Mouse (Mus musculus): ENCODE data around the gene Arhgap23. TPM values are rescaled to one million over a fixed set of nuclear protein-coding genes. Genes with fewer than 3 reads are reported as not detected.
A peak's percentile ranks its signal among the peaks of the same experiment; 100 is the strongest.

Arhgap23 gene
- total and polyA plus RNA-seq, 3 experiments = 1.2 to 5.6 (median 4.2) TPM

DNA sequence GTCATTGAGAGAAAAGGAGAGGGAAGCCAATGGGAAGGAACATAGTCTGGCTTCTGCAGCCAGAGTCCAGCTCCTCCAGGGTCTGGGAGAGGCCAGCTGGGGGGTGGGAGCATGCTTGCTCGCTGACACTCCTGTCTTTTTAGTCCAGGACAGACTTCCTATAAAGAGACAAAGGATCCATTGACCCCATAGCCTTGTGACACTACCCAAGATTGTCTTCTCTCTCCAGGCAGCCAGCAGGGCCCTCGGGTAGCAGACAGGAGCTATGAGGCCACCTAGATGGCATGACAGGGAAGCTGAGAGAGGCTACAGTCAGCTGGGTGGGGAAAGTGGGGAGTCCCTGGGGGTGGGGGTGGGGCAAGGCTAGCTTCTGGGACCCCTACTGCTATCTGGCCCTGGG is 12.6 kb upstream of the Arhgap23 start:
- Histone ChIP-seq H3K9me3 (replicated peaks; ENCODE audit: low read length) (no peaks in the 10 kb centered on the region), H3K79me2 (replicated peaks; ENCODE audit: control insufficient read depth, extremely low read depth, insufficient read depth, poor library complexity, severe bottlenecking) (no peaks in the 10 kb centered on the region), H3K4me2 (ENCODE audit: insufficient read depth, low read depth, poor library complexity, severe bottlenecking) (no peak overlapping the region), H3K27ac (ENCODE audit: insufficient read depth, low read depth) (no peak overlapping the region), H3K36me3 (replicated peaks in 1 of 2; ENCODE audit: control insufficient read depth in 1 of 2, insufficient read depth in 1 of 2, low read length in 1 of 2) (peaks cover 0 to 2% of the 10 kb centered on the region in 2 experiments), H3K27me3 (replicated peaks) (peaks cover 39% of the 10 kb centered on the region), H3K4me3 (replicated peaks in 1 of 3; ENCODE audit: low read depth in 2 of 3, low read length in 2 of 3, poor library complexity in 1 of 3) (no peak overlapping the region), H3K9ac (ENCODE audit: insufficient read depth, low read depth) (no peak overlapping the region), H3K4me1 (ENCODE audit: control insufficient read depth in 1 of 2, insufficient read depth in 2 of 2) (peaks cover 28 to 64% of the 10 kb centered on the region in 2 experiments)
- TF ChIP-seq NRF1 (IDR thresholded peaks at IDR 0.05; ENCODE audit: low read depth, low read length) = no peak
- TF ChIP-seq USF1 (IDR thresholded peaks at IDR 0.05; ENCODE audit: low read depth, low read length) = no peak
- in situ Hi-C loops (cut with MboI; ENCODE audit: low pct_ligation_motif_present, low pct_unique_long_range_greater_than_20kb, low sequenced_read_pairs) (no loop called here), dilution Hi-C loops (cut with MboI; ENCODE audit: extremely low pct_ligation_motif_present, extremely low pct_unique_long_range_greater_than_20kb, low sequenced_read_pairs) (no loop called here)
- no peak for DNase-seq (ENCODE audit: extremely low read depth)

DNA sequence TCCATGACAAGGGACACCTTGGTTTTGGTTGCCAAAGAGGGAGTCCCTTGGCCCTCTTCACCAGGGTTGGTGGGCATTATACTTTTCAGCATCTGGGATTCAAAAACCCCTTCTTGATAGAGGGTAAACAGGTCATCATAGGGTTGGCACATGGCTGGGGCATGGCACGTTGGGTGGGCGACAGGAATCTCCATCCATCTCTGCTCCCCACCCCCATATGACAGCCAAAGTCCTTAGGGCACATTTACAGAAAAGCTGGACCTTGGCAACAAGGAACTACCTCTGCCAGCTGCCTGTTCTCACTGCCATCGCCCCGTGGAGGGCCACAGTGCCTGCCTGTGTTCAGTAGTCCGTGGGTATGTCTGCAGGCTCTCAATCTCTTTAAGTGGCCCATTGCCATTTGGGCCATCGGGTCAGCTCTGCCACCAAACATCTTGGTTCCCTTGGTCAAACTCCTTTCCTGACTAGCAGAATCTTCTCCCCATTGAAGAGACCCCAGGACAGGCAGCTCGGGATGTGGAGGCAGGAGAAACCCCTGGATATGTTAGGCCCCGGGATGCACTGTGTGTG is 11.6 kb upstream of the Arhgap23 start:
- Histone ChIP-seq H3K9me3 (replicated peaks; ENCODE audit: low read length) (no peaks in the 10 kb centered on the region), H3K4me2 (ENCODE audit: insufficient read depth, low read depth, poor library complexity, severe bottlenecking) (peak overlapping the region; percentile 79; the same call in 1 of the 2 replicates), H3K79me2 (replicated peaks; ENCODE audit: control insufficient read depth, extremely low read depth, insufficient read depth, poor library complexity, severe bottlenecking) (no peaks in the 10 kb centered on the region), H3K36me3 (replicated peaks in 1 of 2; ENCODE audit: control insufficient read depth in 1 of 2, insufficient read depth in 1 of 2, low read length in 1 of 2) (peaks cover 0 to under 1% of the 10 kb centered on the region in 2 experiments), H3K27ac (ENCODE audit: insufficient read depth, low read depth) (no peak overlapping the region), H3K27me3 (replicated peaks) (peaks cover 41% of the 10 kb centered on the region), H3K9ac (ENCODE audit: insufficient read depth, low read depth) (no peak overlapping the region), H3K4me1 (ENCODE audit: control insufficient read depth in 1 of 2, insufficient read depth in 2 of 2) (peaks cover 28 to 68% of the 10 kb centered on the region in 2 experiments), H3K4me3 (replicated peaks in 1 of 3; ENCODE audit: low read depth in 2 of 3, low read length in 2 of 3, poor library complexity in 1 of 3) (no peak overlapping the region)
- no peak for DNase-seq (ENCODE audit: extremely low read depth)
- no peak for TF ChIP-seq SMC3 (IDR thresholded peaks at IDR 0.05; ENCODE audit: low read depth, low read length)
- TF ChIP-seq ZC3H11A (IDR thresholded peaks at IDR 0.05; ENCODE audit: low read depth, low read length) = no peak
- no peak for TF ChIP-seq CHD1 (IDR thresholded peaks at IDR 0.05; ENCODE audit: low read depth, low read length)
- TF ChIP-seq NRF1 (IDR thresholded peaks at IDR 0.05; ENCODE audit: low read depth, low read length) = no peak
- no peak for TF ChIP-seq UBTF (IDR thresholded peaks at IDR 0.05; ENCODE audit: low read depth, low read length)
- no peak for TF ChIP-seq MEF2A (IDR thresholded peaks at IDR 0.05; ENCODE audit: borderline replicate concordance, low read depth, low read length)
- dilution Hi-C loops (cut with MboI; ENCODE audit: extremely low pct_ligation_motif_present, extremely low pct_unique_long_range_greater_than_20kb, low sequenced_read_pairs) (no loop called here), in situ Hi-C loops (cut with MboI; ENCODE audit: low pct_ligation_motif_present, low pct_unique_long_range_greater_than_20kb, low sequenced_read_pairs) (no loop called here)

DNA sequence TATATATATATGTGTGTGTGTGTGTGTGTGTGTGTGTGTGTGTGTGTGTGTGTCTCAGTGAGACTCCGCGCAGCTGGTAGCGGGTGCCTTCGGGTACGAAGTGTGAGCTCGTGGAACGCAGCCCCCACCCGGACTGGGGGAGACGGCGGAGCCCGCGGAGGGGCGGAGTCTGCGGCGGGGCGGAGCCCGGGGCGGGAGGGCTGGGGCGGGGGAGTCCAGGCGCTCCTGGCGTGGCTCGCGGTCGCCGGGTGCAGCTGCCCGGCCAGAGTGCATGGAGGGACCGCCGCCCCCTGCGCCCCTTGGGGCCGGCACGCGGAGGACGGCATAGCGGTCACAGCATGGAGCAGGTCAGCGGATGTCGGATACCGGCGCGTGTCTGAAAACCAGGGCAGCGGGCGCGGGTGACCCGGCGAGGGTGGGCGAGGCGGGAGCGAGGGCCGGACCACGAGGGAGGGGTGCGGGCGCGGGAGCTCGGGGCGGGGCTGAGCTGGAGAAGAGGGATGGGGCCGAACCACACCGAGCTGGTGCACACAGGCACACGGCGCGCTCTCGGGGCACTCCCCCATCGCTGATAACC is 11.1 kb upstream of the Arhgap23 start:
- Histone ChIP-seq H3K9me3 (replicated peaks; ENCODE audit: low read length) (no peaks in the 10 kb centered on the region), H3K4me1 (ENCODE audit: control insufficient read depth in 1 of 2, insufficient read depth in 2 of 2) (peaks cover 28 to 68% of the 10 kb centered on the region in 2 experiments), H3K9ac (ENCODE audit: insufficient read depth, low read depth) (peak overlapping the region; percentile 14; the same call in 1 of the 2 replicates), H3K4me2 (ENCODE audit: insufficient read depth, low read depth, poor library complexity, severe bottlenecking) (peak overlapping the region; percentile 79), H3K27ac (ENCODE audit: insufficient read depth, low read depth) (no peak overlapping the region), H3K79me2 (replicated peaks; ENCODE audit: control insufficient read depth, extremely low read depth, insufficient read depth, poor library complexity, severe bottlenecking) (no peaks in the 10 kb centered on the region), H3K36me3 (replicated peaks in 1 of 2; ENCODE audit: control insufficient read depth in 1 of 2, insufficient read depth in 1 of 2, low read length in 1 of 2) (no peaks in the 10 kb centered on the region), H3K27me3 (replicated peaks) (peaks cover 41% of the 10 kb centered on the region), H3K4me3 (replicated peaks in 1 of 3; ENCODE audit: low read depth in 2 of 3, low read length in 2 of 3, poor library complexity in 1 of 3) (peak overlapping the region; percentile 25 to 56 (median 37))
- in situ Hi-C loops (cut with MboI; ENCODE audit: low pct_ligation_motif_present, low pct_unique_long_range_greater_than_20kb, low sequenced_read_pairs) = no loop called here
- TF ChIP-seq TCF12 (IDR thresholded peaks at IDR 0.05; ENCODE audit: low read depth, low read length) = 0 out of 2 replicates have a peak, but pooled peaks have one; percentile 16
- no peak for TF ChIP-seq TBP (conservative IDR thresholded peaks at IDR 0.05; ENCODE audit: low read depth, low read length)
- no peak for TF ChIP-seq GABPA (IDR thresholded peaks at IDR 0.05; ENCODE audit: insufficient replicate concordance, low read depth, low read length)
- TF ChIP-seq HCFC1 (IDR thresholded peaks at IDR 0.05; ENCODE audit: low read depth, low read length) = no peak
- TF ChIP-seq MAX (IDR thresholded peaks at IDR 0.05; ENCODE audit: low read length) = 0 out of 2 replicates have a peak, but pooled peaks have one; percentile 26
- no peak for TF ChIP-seq ELF1 (IDR thresholded peaks at IDR 0.05; ENCODE audit: low read depth, low read length)
- no peak for TF ChIP-seq JUN (IDR thresholded peaks at IDR 0.05; ENCODE audit: insufficient read depth, low read depth, low read length)
- TF ChIP-seq IRF4 (IDR thresholded peaks at IDR 0.05; ENCODE audit: low read depth, low read length) = 0 out of 2 replicates have a peak, but pooled peaks have one; percentile 17
- peak; percentile 58; the same call in 1 of the 2 replicates for TF ChIP-seq MXI1 (IDR thresholded peaks at IDR 0.05; ENCODE audit: low read depth, low read length)
- peak; percentile 38; the same call in 1 of the 2 replicates for TF ChIP-seq SIN3A (IDR thresholded peaks at IDR 0.05; ENCODE audit: low read length)
- TF ChIP-seq ZKSCAN1 (IDR thresholded peaks at IDR 0.05; ENCODE audit: borderline replicate concordance, low read depth, low read length) = no peak
- TF ChIP-seq NELFE (IDR thresholded peaks at IDR 0.05; ENCODE audit: low read depth, low read length) = 0 out of 2 replicates have a peak, but pooled peaks have one; percentile 15
- no peak for TF ChIP-seq ETS1 (conservative IDR thresholded peaks at IDR 0.05; ENCODE audit: low read depth, low read length)
- TF ChIP-seq MAZ (IDR thresholded peaks at IDR 0.05; ENCODE audit: low read depth, low read length) = peak; percentile 85
- dilution Hi-C loops (cut with MboI; ENCODE audit: extremely low pct_ligation_motif_present, extremely low pct_unique_long_range_greater_than_20kb, low sequenced_read_pairs) = no loop called here
- no peak for DNase-seq (ENCODE audit: extremely low read depth)
